Mouse (Mus musculus) ES-CJ7 (cell line): ENCODE measurements around the gene Tha1.
A peak's percentile ranks its signal among the peaks of the same experiment; 100 is the strongest.
"Not testable (repeated sequence)": the region's sequence is repeated elsewhere in the genome, so short reads cannot be mapped to it uniquely, and the experiment has no call there.

Source experiments
- DNase-seq: peaks from one replicate; pipeline ENCODE4 v3.0.0; 2011; ENCODE audit warnings: low read depth, low spot score

Tha1 gene

GRCm38 (mm10) chr11:117848985-117849671, 24.2 kb downstream of the Tha1 start, which contains the start of gene Birc5:
Birc5 (plus strand) TSS chr11:117849251.
- DNase-seq = peak; percentile 96

GRCm38 (mm10) chr11:117848271-117848984, 24.9 kb downstream of the Tha1 start:
- peak; percentile 73 for DNase-seq

- DNase-seq = no peak
Observed at GRCm38 (mm10) chr11:117847593-117848215, 25.6 kb downstream of the Tha1 start.

- peak; percentile 55 for DNase-seq
Observed at GRCm38 (mm10) chr11:117846640-117847039, 26.6 kb downstream of the Tha1 start.

- DNase-seq = no peak
Observed at GRCm38 (mm10) chr11:117845651-117846050, 27.6 kb downstream of the Tha1 start.

- no peak for DNase-seq
Observed at GRCm38 (mm10) chr11:117844997-117845396, 28.3 kb downstream of the Tha1 start.

GRCm38 (mm10) chr11:117843434-117843833, 29.8 kb downstream of the Tha1 start:
- no peak for DNase-seq

GRCm38 (mm10) chr11:117840910-117841309, 32.4 kb downstream of the Tha1 start:
- no peak for DNase-seq

GRCm38 (mm10) chr11:117839021-117839420, 34.3 kb downstream of the Tha1 start:
- DNase-seq = no peak

GRCm38 (mm10) chr11:117838572-117838971, 34.7 kb downstream of the Tha1 start:
- peak; percentile 58 for DNase-seq

- DNase-seq = peak; percentile 88
Observed at GRCm38 (mm10) chr11:117836306-117836705, 37.0 kb downstream of the Tha1 start.

- DNase-seq = no peak
Observed at GRCm38 (mm10) chr11:117834086-117834485, 39.2 kb downstream of the Tha1 start.

GRCm38 (mm10) chr11:117833509-117833908, 39.8 kb downstream of the Tha1 start:
- not testable (repeated sequence) for DNase-seq

GRCm38 (mm10) chr11:117832086-117832969, 41.0 kb downstream of the Tha1 start:
- DNase-seq = peak; percentile 94

- no peak for DNase-seq
Observed at GRCm38 (mm10) chr11:117830401-117830800, 42.9 kb downstream of the Tha1 start.

- DNase-seq = no peak
Observed at GRCm38 (mm10) chr11:117829671-117830215, 43.5 kb downstream of the Tha1 start.

- DNase-seq = no peak
Observed at GRCm38 (mm10) chr11:117828888-117829604, 44.2 kb downstream of the Tha1 start.

- DNase-seq = no peak
Observed at GRCm38 (mm10) chr11:117828149-117828887, 45.0 kb downstream of the Tha1 start.

GRCm38 (mm10) chr11:117827386-117827785, 45.9 kb downstream of the Tha1 start:
- DNase-seq = no peak

GRCm38 (mm10) chr11:117826916-117827315, 46.4 kb downstream of the Tha1 start:
- DNase-seq = no peak
